Mouse (Mus musculus) lung, embryonic 14.5 days (tissue): Measurements from ENCODE around the gene Sptan1. TPM values are rescaled to one million over a fixed set of nuclear protein-coding genes. Genes with fewer than 3 reads are reported as not detected.

Experiments
- ATAC-seq: fragments of 200-750 bp; cut with Nextera tagmentation; 2 replicates; pipeline ENCODE4 v1.8.0; 2017; ENCODE audit warnings: mild to moderate bottlenecking, moderate TSS enrichment, moderate library complexity; ENCODE audit not compliant: insufficient read depth
- DNase-seq: peaks from one replicate; pipeline ENCODE4 v3.0.0-alpha.2; 2015
- H3K27ac ChIP-seq: fragments of 300-500 bp; sonication (generic); 2 replicates; pipeline ENCODE4 v1.5.1; 2014; ENCODE audit warnings: low read depth, mild to moderate bottlenecking, moderate library complexity
- H3K27me3 ChIP-seq: fragments of 300-500 bp; sonication (generic); 2 replicates; pipeline ENCODE4 v1.6.1; 2014; ENCODE audit warnings: low read length, control low read depth; ENCODE audit not compliant: insufficient read depth
- H3K36me3 ChIP-seq: fragments of 300-500 bp; sonication (generic); 2 replicates; pipeline ENCODE4 v1.6.1; 2014; ENCODE audit warnings: control low read depth; ENCODE audit not compliant: insufficient read depth
- H3K4me1 ChIP-seq: fragments of 300-500 bp; sonication (generic); 2 replicates; pipeline ENCODE4 v1.6.1; 2014; ENCODE audit warnings: antibody characterized with exemption, control low read depth; ENCODE audit not compliant: insufficient read depth
- H3K4me2 ChIP-seq: fragments of 300-500 bp; sonication (generic); 2 replicates; pipeline ENCODE4 v1.6.1; 2014; ENCODE audit warnings: mild to moderate bottlenecking
- H3K4me3 ChIP-seq: fragments of 300-500 bp; sonication (generic); 2 replicates; pipeline ENCODE4 v1.5.1; 2014; ENCODE audit warnings: low read depth, low read length
- H3K9ac ChIP-seq: fragments of 300-500 bp; sonication (generic); 2 replicates; pipeline ENCODE4 v1.6.1; 2014
- H3K9me3 ChIP-seq: fragments of 300-500 bp; sonication (generic); 2 replicates; pipeline ENCODE4 v1.6.1; 2016; ENCODE audit warnings: low read depth, low read length, control low read depth
- CTCF ChIP-seq: IDR thresholded peaks from 2 replicates; pipeline ENCODE4 v1.5.1; 2016; ENCODE audit warnings: antibody characterized with exemption, low read depth
- WGBS: fragments of 180-500 bp; shearing (Covaris S2); extraction: QIAGEN DNeasy Blood & Tissue Kit; methylation state at CpG from one replicate; pipeline ENCODE4 v1.1.7; 2014; 5-methylcytosine and 5-hydroxymethylcytosine counted together
- polyA plus RNA-seq: library from polyadenylated mRNA; unstranded; fragments of >200 nt; fragmentation: Nextera tagmentation; extraction: Ambion mirVana; gene quantifications from 2 replicates; pipeline ENCODE4 v1.2.1, GENCODE M21; 2014

Gene Sptan1
- 149 and 154 TPM in 2 replicates for polyA plus RNA-seq

DNA sequence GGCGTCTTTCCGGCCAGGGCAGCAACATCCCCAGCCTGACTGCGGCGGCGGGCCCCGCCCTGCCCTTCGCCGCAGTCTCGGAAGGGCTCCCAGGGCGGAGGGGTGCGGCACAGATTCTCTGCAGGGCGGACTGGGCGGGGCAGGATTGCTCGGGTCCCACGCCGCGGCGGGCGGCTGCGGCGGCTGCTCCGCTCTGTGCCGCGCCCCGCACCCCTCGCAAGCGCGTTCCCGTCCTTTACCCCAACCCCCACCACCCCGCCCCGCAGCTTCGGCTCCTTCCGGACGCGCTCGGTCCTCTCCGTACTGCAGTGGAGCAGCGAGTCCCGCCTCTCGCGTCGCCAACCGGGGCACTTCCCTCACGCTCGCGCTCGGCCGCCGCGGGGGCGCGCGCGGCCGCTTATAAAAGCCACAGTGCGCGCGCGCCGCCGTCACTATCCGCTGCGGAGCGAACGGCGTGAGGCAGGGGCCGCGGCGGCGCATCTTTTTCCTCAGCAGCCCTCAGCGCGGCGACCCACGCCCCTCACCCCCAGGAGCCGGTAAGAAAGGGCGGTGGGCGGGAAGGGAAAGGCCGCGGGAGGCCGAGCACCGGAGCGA, at the start of gene Sptan1:
Gene Sptan1, plus strand, starts transcription at position 311 of the 594 bp plus-strand sequence.
- Histone ChIP-seq H3K27me3 (no peaks in the 10 kb centered on the region), H3K9ac (peak within 1 kb of the TSS; percentile 94), H3K36me3 (peaks cover 19% of the 10 kb centered on the region), H3K4me2 (peak within 1 kb of the TSS; percentile 66), H3K4me1 (peaks cover 15% of the 10 kb centered on the region), H3K9me3 (no peaks in the 10 kb centered on the region), H3K4me3 (peak within 1 kb of the TSS; percentile 94), H3K27ac (peak within 1 kb of the TSS; percentile 95)
- under 1% methylated on average over 78 of the region's 82 CpGs for WGBS
- TF ChIP-seq CTCF, result no peak
- ATAC-seq (peak; percentile 99), DNase-seq (peak; percentile 97)

DNA sequence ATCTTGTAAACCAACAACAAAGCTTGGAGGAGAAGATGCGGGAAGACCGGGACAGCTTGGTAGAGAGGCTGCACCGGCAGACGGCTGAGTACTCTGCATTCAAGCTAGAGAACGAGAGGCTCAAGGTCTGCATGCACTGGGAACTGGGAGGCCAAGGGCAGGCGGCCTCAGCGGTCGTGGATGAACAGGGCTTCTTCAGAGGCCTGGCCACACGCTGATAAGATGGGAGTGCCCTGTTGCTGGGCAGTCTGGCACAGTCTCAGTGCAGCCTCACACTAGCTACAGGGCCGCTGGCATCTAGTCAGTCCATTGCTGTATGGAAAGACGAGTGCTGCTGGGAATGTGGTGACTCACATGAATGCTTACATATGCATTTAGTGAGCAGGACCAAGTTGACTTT, 47.7 kb upstream of the Sptan1 start:
- 87% methylated on average over 11 of the region's 11 CpGs for WGBS
- Histone ChIP-seq H3K27me3 (no peaks in the 10 kb centered on the region), H3K4me2 (no peak overlapping the region), H3K9me3 (no peaks in the 10 kb centered on the region), H3K9ac (no peak overlapping the region), H3K36me3 (peaks cover 88% of the 10 kb centered on the region), H3K4me1 (no peaks in the 10 kb centered on the region), H3K4me3 (no peak overlapping the region), H3K27ac (no peak overlapping the region)
- no peak for ATAC-seq
- no peak for TF ChIP-seq CTCF
- DNase-seq, result no peak

DNA sequence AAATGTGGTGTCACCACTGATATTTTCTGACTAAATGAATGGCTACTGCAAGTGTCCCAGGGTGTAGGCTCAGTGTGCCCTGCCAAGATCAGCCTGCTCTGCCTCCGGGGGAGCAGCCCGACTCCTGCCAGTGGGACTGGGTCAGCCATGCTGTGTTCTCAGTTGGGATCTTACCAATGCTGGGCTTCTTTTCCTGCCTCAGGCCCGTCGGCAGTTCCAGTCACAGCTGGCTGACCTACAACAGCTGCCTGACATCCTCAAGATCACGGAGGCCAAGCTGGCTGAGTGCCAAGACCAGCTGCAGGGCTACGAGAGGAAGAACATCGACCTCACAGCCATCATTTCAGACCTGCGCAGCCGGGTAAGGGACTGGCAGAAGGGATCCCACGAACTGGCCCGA, 43.3 kb upstream of the Sptan1 start:
- Histone ChIP-seq H3K27me3 (no peaks in the 10 kb centered on the region), H3K4me2 (no peak overlapping the region), H3K4me3 (no peak overlapping the region), H3K4me1 (no peaks in the 10 kb centered on the region), H3K9me3 (no peaks in the 10 kb centered on the region), H3K9ac (no peak overlapping the region), H3K27ac (no peak overlapping the region), H3K36me3 (peaks cover 88% of the 10 kb centered on the region)
- ATAC-seq, result peak; percentile 52; the same call in 1 of the 2 replicates
- 23% methylated on average over 11 of the region's 11 CpGs for WGBS
- peak; percentile 89 for DNase-seq
- no peak for TF ChIP-seq CTCF

DNA sequence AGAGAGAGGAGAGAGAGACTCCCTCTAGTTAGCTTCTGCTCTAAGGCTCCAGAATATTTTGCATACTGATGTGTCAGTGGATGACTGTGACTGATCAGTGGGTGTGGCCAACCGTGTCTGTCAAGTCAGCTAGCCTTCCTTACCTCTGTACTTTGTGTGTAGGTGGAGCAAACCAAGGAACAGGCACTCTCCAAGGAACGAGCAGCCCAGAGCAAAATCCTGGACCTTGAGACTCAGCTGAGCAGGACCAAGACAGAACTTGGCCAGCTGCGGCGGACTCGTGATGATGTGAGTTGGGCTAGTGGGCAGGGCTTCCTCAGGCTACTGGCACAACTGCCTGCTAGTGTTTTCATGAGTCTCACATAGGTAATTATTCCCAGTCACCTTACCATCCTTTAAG, 38.8 kb upstream of the Sptan1 start:
- TF ChIP-seq CTCF, result no peak
- H3K4me2 ChIP-seq, result no peak overlapping the region
- DNase-seq, result no peak
- H3K27me3 ChIP-seq, result no peaks in the 10 kb centered on the region
- no peak overlapping the region for H3K4me3 ChIP-seq
- no peaks in the 10 kb centered on the region for H3K9me3 ChIP-seq
- WGBS, result 79% methylated on average over 5 of the region's 5 CpGs
- H3K9ac ChIP-seq, result no peak overlapping the region
- peaks cover 95% of the 10 kb centered on the region for H3K36me3 ChIP-seq
- H3K4me1 ChIP-seq, result no peaks in the 10 kb centered on the region
- H3K27ac ChIP-seq, result no peak overlapping the region
- no peak for ATAC-seq

DNA sequence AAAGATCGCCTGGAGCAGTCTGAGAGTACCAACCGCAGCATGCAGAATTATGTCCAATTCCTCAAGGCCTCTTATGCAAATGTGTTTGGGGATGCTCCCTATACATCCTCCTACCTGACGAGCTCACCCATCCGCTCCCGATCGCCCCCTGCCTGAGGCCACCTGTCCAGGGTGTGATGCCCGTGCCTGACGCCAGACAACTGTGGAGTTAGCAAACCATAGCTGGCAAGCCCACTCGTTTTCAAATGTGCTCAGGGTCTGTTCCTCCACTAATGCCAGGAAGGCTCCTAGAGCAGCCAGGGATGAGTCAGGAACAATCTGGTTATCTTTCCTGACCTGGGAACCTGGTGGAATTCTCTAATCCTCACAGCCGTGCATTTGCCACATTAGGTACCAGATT, 34.9 kb upstream of the Sptan1 start:
- Histone ChIP-seq H3K27ac (peak overlapping the region; percentile 24; the same call in 1 of the 2 replicates), H3K4me3 (no peak overlapping the region), H3K4me1 (no peaks in the 10 kb centered on the region), H3K9ac (no peak overlapping the region), H3K27me3 (no peaks in the 10 kb centered on the region), H3K36me3 (peaks cover 59% of the 10 kb centered on the region), H3K4me2 (no peak overlapping the region), H3K9me3 (no peaks in the 10 kb centered on the region)
- 82% methylated on average over 10 of the region's 10 CpGs for WGBS
- DNase-seq (no peak), ATAC-seq (no peak)
- no peak for TF ChIP-seq CTCF

DNA sequence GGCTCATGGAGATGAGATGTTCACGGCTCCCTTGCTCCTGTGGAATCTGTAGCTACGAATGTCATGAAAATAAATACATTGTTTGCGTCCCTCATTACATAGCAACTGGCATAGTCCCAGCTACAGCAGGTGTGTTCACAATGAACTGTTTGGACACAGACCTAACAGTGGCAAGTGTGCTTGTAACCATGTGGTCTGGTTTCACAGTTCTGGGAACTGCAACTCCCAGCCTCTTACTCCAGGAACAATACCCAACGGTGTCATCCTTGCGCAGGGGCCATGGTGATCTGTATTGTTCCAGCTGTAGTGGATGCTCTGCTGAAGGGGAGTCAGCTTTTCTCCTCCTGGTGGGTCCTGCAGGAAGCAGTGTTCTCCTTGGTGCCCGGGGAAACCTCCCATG, 34.2 kb upstream of the Sptan1 start:
- no peak for DNase-seq
- TF ChIP-seq CTCF, result no peak
- Histone ChIP-seq H3K4me1 (0 out of 2 replicates have a peak, but pooled peaks cover 3% of the 10 kb centered on the region), H3K9ac (no peak overlapping the region), H3K27me3 (no peaks in the 10 kb centered on the region), H3K4me2 (no peak overlapping the region), H3K9me3 (no peaks in the 10 kb centered on the region), H3K27ac (no peak overlapping the region), H3K4me3 (no peak overlapping the region), H3K36me3 (peaks cover 52% of the 10 kb centered on the region)
- no peak for ATAC-seq
- WGBS, result 87% methylated on average over 6 of the region's 6 CpGs

DNA sequence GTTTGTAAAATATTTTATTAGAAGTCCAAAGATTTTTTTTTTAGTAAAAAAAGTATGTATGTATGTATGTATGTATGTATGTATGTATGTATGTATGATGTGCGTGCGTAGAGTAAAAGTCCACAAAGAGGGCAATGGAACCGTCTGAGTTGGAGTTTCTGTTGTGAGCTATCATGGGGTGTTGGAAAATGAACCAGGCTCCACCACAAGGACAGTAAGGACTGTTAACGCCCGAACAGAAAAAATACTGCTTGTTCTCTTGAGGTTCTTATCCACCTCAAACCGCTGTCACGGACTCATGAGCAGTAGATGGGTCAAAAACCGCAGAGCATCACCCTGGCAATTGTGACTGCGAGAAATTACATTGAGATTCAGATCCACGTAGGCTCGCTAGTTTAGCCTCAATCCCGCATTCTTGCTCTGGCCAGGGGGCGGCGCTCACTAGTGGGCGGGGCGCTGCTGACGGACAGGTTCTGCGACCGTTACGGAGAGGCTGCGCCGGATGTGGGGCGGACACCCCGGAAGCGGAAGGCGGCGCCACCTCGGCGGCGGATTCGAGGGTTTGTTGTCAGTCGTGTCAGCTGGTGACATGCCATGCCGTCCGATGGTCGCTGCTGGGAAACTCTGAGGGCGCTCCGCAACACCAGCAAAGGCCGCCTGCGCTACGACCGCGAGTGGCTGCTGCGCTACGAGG, 30.3 kb upstream of the Sptan1 start, which contains the start of gene Gle1:
Gene Gle1, plus strand, starts transcription at position 521 of the 694 bp plus-strand sequence.
- H3K9ac ChIP-seq, result peak within 1 kb of the TSS; percentile 59
- DNase-seq, result peak; percentile 98
- peak; percentile 97 for ATAC-seq
- H3K36me3 ChIP-seq, result peaks cover 34% of the 10 kb centered on the region
- peak within 1 kb of the TSS; percentile 83 for H3K4me3 ChIP-seq
- 2% methylated on average over 44 of the region's 44 CpGs for WGBS
- no peaks in the 10 kb centered on the region for H3K27me3 ChIP-seq
- peak within 1 kb of the TSS; percentile 73 for H3K4me2 ChIP-seq
- no peaks in the 10 kb centered on the region for H3K9me3 ChIP-seq
- peak within 1 kb of the TSS; percentile 81 for H3K27ac ChIP-seq
- H3K4me1 ChIP-seq, result 0 out of 2 replicates have a peak, but pooled peaks cover 4% of the 10 kb centered on the region
- peak; percentile 73 for TF ChIP-seq CTCF
